Mouse (Mus musculus) cortical plate, adult 2 months (tissue): Measurements from ENCODE around the gene Igf2bp1.

Source experiments
- CTCF ChIP-seq: fragments of 200-500 bp; IDR thresholded peaks from 2 replicates; pipeline ENCODE4 v1.5.1; 2011; ENCODE audit warnings: mild to moderate bottlenecking, control low read depth, low read length; ENCODE audit not compliant: insufficient read depth; ENCODE audit errors: extremely low read depth
- POLR2A ChIP-seq: fragments of 200-500 bp; IDR thresholded peaks from 2 replicates; pipeline ENCODE4 v1.6.1; 2011; ENCODE audit warnings: mild to moderate bottlenecking, low read length, control low read depth; ENCODE audit not compliant: insufficient read depth; ENCODE audit errors: extremely low read depth

GRCm38 (mm10) chr11:95973187-95973586 lies 32.6 kb downstream of the Igf2bp1 start:
- no peak for TF ChIP-seq CTCF
- no peak for TF ChIP-seq POLR2A
